Comparison of ENCODE assay signal across 25 mouse cellular contexts in the genomic region with DNA sequence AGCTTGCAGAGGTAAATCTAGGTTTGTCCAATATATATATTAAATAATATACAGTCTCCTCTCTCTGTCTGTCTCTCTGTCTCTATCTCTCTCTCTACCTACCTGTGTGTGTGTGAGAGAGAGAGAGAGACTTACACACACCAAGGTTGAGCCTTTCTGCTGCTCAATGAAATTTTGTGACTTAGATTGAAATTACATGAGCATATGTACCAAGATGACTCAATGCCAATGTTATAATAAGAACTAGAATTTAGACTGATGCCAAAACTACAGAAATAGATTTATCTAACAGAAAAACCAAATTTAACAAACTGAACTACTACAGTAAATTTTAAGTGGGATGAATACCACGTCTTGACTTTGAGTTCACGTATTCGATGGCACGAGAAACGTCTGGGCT. TPM values are rescaled to one million over a fixed set of nuclear protein-coding genes. Genes with fewer than 3 reads are reported as not detected.
DNase-seq lines count a peak whose midpoint lies in the region; ATAC-seq and TF ChIP-seq lines count a peak whose summit lies in the region.
"Had no signal": no experiment of that assay in that cellular context is flagged by ENCODE, and none has a peak within 500 bp of the region (broad histone marks: within the 10 kb centered on the region; RNA-seq: fewer than 3 reads in every experiment).

No protein-coding gene starts in this region.

- H3K27me3 ChIP-seq in embryonic facial prominence, embryonic 13.5 days, result no peaks in the 10 kb centered on the region
- H3K27me3 ChIP-seq in embryonic facial prominence, embryonic 10.5 days (replicated peaks; ENCODE audit: low read depth, poor library complexity, severe bottlenecking), result no peaks in the 10 kb centered on the region
- H3K27me3 ChIP-seq in forebrain, postnatal 0 days (ENCODE audit: insufficient read depth, low read length), result no peaks in the 10 kb centered on the region
- no peaks in the 10 kb centered on the region for H3K27me3 ChIP-seq in forebrain, embryonic 14.5 days (replicated peaks; ENCODE audit: control insufficient read depth, insufficient read depth, low read length)
- H3K27me3 ChIP-seq in intestine, postnatal 0 days (replicated peaks; ENCODE audit: control insufficient read depth, insufficient read depth, low read length), result no peaks in the 10 kb centered on the region
- H3K27me3 ChIP-seq: embryonic facial prominence, embryonic 12.5 days; forebrain, embryonic 13.5 days had no signal

- H3K4me1 ChIP-seq in embryonic facial prominence, embryonic 13.5 days, result peaks cover 72% of the 10 kb centered on the region
- H3K4me1 ChIP-seq in embryonic facial prominence, embryonic 10.5 days, result peaks cover 23% of the 10 kb centered on the region
- peaks cover 13% of the 10 kb centered on the region; the same call in 1 of the 2 replicates for H3K4me1 ChIP-seq in forebrain, postnatal 0 days (ENCODE audit: insufficient read depth)
- peaks cover 4% of the 10 kb centered on the region; the same call in 1 of the 2 replicates for H3K4me1 ChIP-seq in forebrain, embryonic 14.5 days (ENCODE audit: control insufficient read depth, insufficient read depth, low read length)
- H3K4me1 ChIP-seq in intestine, postnatal 0 days (replicated peaks; ENCODE audit: control insufficient read depth, insufficient read depth, low read length), result peaks cover under 1% of the 10 kb centered on the region; the same call in 1 of the 2 replicates

- 82% methylated on average over 5 of the region's 5 CpGs for WGBS in embryonic facial prominence, embryonic 13.5 days
- 90% methylated on average over 5 of the region's 5 CpGs for WGBS in embryonic facial prominence, embryonic 10.5 days
- 62% methylated on average over 5 of the region's 5 CpGs for WGBS in forebrain, postnatal 0 days
- 83% methylated on average over 5 of the region's 5 CpGs for WGBS in forebrain, embryonic 14.5 days
- 66% methylated on average over 5 of the region's 5 CpGs for WGBS in intestine, postnatal 0 days

- H3K9me3 ChIP-seq in embryonic facial prominence, embryonic 13.5 days, result no peaks in the 10 kb centered on the region
- H3K9me3 ChIP-seq in embryonic facial prominence, embryonic 10.5 days, result no peaks in the 10 kb centered on the region
- no peaks in the 10 kb centered on the region for H3K9me3 ChIP-seq in forebrain, postnatal 0 days (ENCODE audit: low read length)
- H3K9me3 ChIP-seq in forebrain, embryonic 14.5 days (replicated peaks; ENCODE audit: control insufficient read depth, low read length), result no peaks in the 10 kb centered on the region
- H3K9me3 ChIP-seq in intestine, postnatal 0 days (ENCODE audit: control insufficient read depth), result no peaks in the 10 kb centered on the region
- H3K9me3 ChIP-seq: embryonic facial prominence, embryonic 12.5 days; forebrain, embryonic 13.5 days; heart, embryonic 10.5 days; heart, embryonic 13.5 days had no signal

- no peak overlapping the region for H3K4me3 ChIP-seq in embryonic facial prominence, embryonic 13.5 days
- no peak overlapping the region for H3K4me3 ChIP-seq in embryonic facial prominence, embryonic 10.5 days
- no peak overlapping the region for H3K4me3 ChIP-seq in forebrain, postnatal 0 days (ENCODE audit: low read depth, low read length)
- H3K4me3 ChIP-seq in forebrain, embryonic 14.5 days (ENCODE audit: low read depth, low read length), result no peak overlapping the region
- no peak overlapping the region for H3K4me3 ChIP-seq in intestine, postnatal 0 days (ENCODE audit: low read depth, low read length)
- H3K4me3 ChIP-seq: embryonic facial prominence, embryonic 12.5 days; forebrain, embryonic 13.5 days; heart, adult 2 months; heart, embryonic 10.5 days; heart, embryonic 13.5 days had no signal

- H3K4me2 ChIP-seq in embryonic facial prominence, embryonic 13.5 days, result no peak overlapping the region
- H3K4me2 ChIP-seq in forebrain, postnatal 0 days (ENCODE audit: low read depth), result no peak overlapping the region
- H3K4me2 ChIP-seq in forebrain, embryonic 14.5 days (ENCODE audit: low read length), result no peak overlapping the region
- no peak overlapping the region for H3K4me2 ChIP-seq in intestine, postnatal 0 days (replicated peaks; ENCODE audit: low read depth)
- H3K4me2 ChIP-seq: embryonic facial prominence, embryonic 12.5 days; forebrain, embryonic 13.5 days; heart, embryonic 13.5 days; hindbrain, embryonic 14.5 days had no signal

- H3K27ac ChIP-seq in embryonic facial prominence, embryonic 13.5 days, result 0 out of 2 replicates have a peak overlapping the region, but pooled peaks have one; percentile 80
- H3K27ac ChIP-seq in embryonic facial prominence, embryonic 10.5 days (replicated peaks), result no peak overlapping the region
- no peak overlapping the region for H3K27ac ChIP-seq in forebrain, postnatal 0 days (ENCODE audit: low read depth, low read length)
- H3K27ac ChIP-seq in forebrain, embryonic 14.5 days (ENCODE audit: low read depth, low read length), result no peak overlapping the region
- H3K27ac ChIP-seq in intestine, postnatal 0 days (ENCODE audit: low read depth, low read length), result no peak overlapping the region
- H3K27ac ChIP-seq: forebrain, embryonic 13.5 days; heart, adult 2 months; heart, embryonic 10.5 days; heart, embryonic 13.5 days; hindbrain, embryonic 14.5 days; hindbrain, postnatal 0 days had no signal

- TF ChIP-seq CTCF in forebrain, postnatal 0 days (IDR thresholded peaks at IDR 0.05; ENCODE audit: low read depth), result no peak
- TF ChIP-seq CTCF in intestine, postnatal 0 days (IDR thresholded peaks at IDR 0.05; ENCODE audit: low read depth), result no peak

- H3K36me3 ChIP-seq in embryonic facial prominence, embryonic 13.5 days, result 0 out of 2 replicates have a peak, but pooled peaks cover under 1% of the 10 kb centered on the region
- peaks cover 53% of the 10 kb centered on the region for H3K36me3 ChIP-seq in embryonic facial prominence, embryonic 10.5 days (replicated peaks)
- no peaks in the 10 kb centered on the region for H3K36me3 ChIP-seq in forebrain, postnatal 0 days (ENCODE audit: insufficient read depth)
- H3K36me3 ChIP-seq in forebrain, embryonic 14.5 days (ENCODE audit: control insufficient read depth, insufficient read depth, low read length), result no peaks in the 10 kb centered on the region
- no peaks in the 10 kb centered on the region for H3K36me3 ChIP-seq in intestine, postnatal 0 days (ENCODE audit: control insufficient read depth, insufficient read depth)
- H3K36me3 ChIP-seq: embryonic facial prominence, embryonic 12.5 days; heart, embryonic 10.5 days; heart, embryonic 13.5 days had no signal

- DNase-seq in embryonic facial prominence, embryonic 10.5 days (ENCODE audit: low spot score), result no peak
- DNase-seq in forebrain, postnatal 0 days, result no peak
- DNase-seq in forebrain, embryonic 14.5 days (ENCODE audit: low spot score), result no peak
- DNase-seq in brain, adult 2 months (ENCODE audit: low read depth, low spot score), result peak; percentile 55
- peak; percentile 58 for DNase-seq in telencephalon, adult 2 months (ENCODE audit: low read depth, low spot score)
- DNase-seq: adrenal gland, adult 8-10 months; adrenal gland, postnatal 25 days; cerebellum, adult 18-20 months; cerebellum, adult 9-10 months; cerebellum, postnatal 14 days; gastrocnemius, postnatal 10 days; gastrocnemius, postnatal 36 days; heart, adult 2 months; heart, postnatal 14 days; heart, postnatal 4 days had no signal

- no peak overlapping the region for H3K9ac ChIP-seq in embryonic facial prominence, embryonic 13.5 days
- H3K9ac ChIP-seq in forebrain, postnatal 0 days, result no peak overlapping the region
- H3K9ac ChIP-seq in forebrain, embryonic 14.5 days (ENCODE audit: low read length), result no peak overlapping the region
- H3K9ac ChIP-seq in intestine, postnatal 0 days (ENCODE audit: low read depth, low read length), result no peak overlapping the region
- H3K9ac ChIP-seq: embryonic facial prominence, embryonic 12.5 days; forebrain, embryonic 13.5 days; heart, embryonic 13.5 days; hindbrain, embryonic 14.5 days had no signal

- no peak for ATAC-seq in embryonic facial prominence, embryonic 13.5 days (ENCODE audit: insufficient number of reproducible peaks, insufficient read depth, low FRiP score, low TSS enrichment, low read depth)
- ATAC-seq in forebrain, postnatal 0 days, result peak; percentile 53; the same call in 1 of the 2 replicates
- ATAC-seq in forebrain, embryonic 14.5 days, result no peak
- ATAC-seq in intestine, postnatal 0 days, result no peak
- ATAC-seq: activated CD4-positive, CD25-positive, alpha-beta regulatory T cell, adult 4 months; forebrain, embryonic 13.5 days; hindbrain, postnatal 0 days; intestine, embryonic 16.5 days had no signal

RNA-seq across cellular contexts. Expression of gene Rai14, which starts 33.9 kb away (rescaled TPM):
- polyA plus RNA-seq in embryonic facial prominence, embryonic 13.5 days (2015; fragmentation: Nextera tagmentation; extraction: Ambion mirVana), result 78.9 and 87.3 TPM in 2 replicates
- polyA plus RNA-seq in embryonic facial prominence, embryonic 10.5 days (2016; fragmentation: Nextera tagmentation; extraction: Ambion mirVana), result 73.2 and 75.8 TPM in 2 replicates
- total RNA-seq in forebrain, postnatal 0 days (2014; rRNA removed), result 11.7 and 12.7 TPM in 2 replicates
- 5.2 and 5.5 TPM in 2 replicates for polyA plus RNA-seq in forebrain, postnatal 0 days (2015; fragmentation: Nextera tagmentation; extraction: Ambion mirVana)
- 28.6 and 28.7 TPM in 2 replicates for polyA plus RNA-seq in forebrain, embryonic 14.5 days (2014; fragmentation: Nextera tagmentation; extraction: Ambion mirVana)
- polyA plus RNA-seq in intestine, postnatal 0 days (2015; fragmentation: Nextera tagmentation; extraction: Ambion mirVana), result 6.2 and 6.9 TPM in 2 replicates

Comparison
In these comparisons a context has a peak if more than half of its experiments do, and no peak if none do; other contexts are left out.
1. DNase-seq: peak in brain, adult 2 months (single experiment) and telencephalon, adult 2 months (single experiment); none in embryonic facial prominence, embryonic 10.5 days (single experiment), forebrain, postnatal 0 days (single experiment) and forebrain, embryonic 14.5 days (single experiment).